Mouse (Mus musculus) left cerebral cortex, postnatal 14 days (tissue): ENCODE data around the gene Gm49416. TPM values are rescaled to one million over a fixed set of nuclear protein-coding genes. Genes with fewer than 3 reads are reported as not detected.

ENCODE experiments used
- DNase-seq, 2 experiments: peaks; one replicate each; pipeline ENCODE4 v3.0.0; 2021 to 2022; ENCODE audit warnings: low spot score in 2 of 2, mixed read lengths in 1 of 2
- intact Hi-C: fragments of 180-260 bp; cut with DNase I; formaldehyde crosslinking; loops from one replicate; pipeline ENCODE4 v1.15.1; 2025
- total RNA-seq, 2 experiments: library from RNA; stranded (reverse); gene quantifications; 2 replicates each; pipeline ENCODE4 v1.2.3; 2021

Gm49416 gene
- total RNA-seq, 2 experiments from 2014 or later: 2.4 to 4.3 TPM

DNA sequence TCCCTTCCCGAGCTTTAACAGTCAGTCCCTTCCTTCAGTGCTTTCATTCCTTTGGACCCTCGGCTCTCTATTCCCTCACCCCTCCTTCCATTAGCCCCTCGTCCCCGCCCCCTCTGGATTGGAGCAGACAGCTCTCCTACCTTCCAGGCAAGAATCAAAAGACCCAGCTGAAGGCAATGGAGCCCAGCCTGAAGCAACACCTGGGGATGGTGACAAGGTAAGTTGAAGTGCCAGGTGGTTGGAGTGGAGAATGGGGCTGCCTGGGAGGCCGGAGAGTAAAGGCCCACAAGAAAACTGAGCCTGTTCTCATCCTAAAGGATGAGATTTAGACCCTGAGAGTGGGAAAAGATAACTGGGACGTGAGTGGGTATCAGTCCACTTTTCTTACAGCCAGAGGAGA lies 19.8 kb downstream of the Gm49416 start:
- intact Hi-C loops: no loop called here
- DNase-seq: no peak

DNA sequence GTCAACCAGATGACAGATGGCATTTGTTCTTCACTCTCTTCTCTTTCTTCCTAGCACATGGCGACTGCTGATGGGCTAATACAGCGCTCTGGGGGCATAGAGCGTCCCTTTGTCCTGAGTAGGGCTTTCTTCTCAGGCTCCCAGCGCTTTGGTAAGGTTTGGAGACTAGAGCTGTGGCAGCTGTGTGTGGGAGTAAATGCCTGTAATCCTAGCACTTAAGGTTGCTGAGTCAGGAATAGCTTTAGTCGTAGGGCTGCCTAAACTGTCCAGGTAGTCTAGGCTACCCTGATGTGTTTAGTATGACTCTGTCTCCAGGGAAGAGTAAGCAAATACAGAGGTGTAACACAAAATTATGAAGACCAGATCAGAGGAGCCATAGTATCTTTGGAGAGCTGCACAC lies 23.1 kb downstream of the Gm49416 start:
- peak in 1 of 2 experiments; percentile 51 for DNase-seq
- intact Hi-C loops: no loop called here

GRCm38 (mm10) chr19:8914212-8914611 lies 25.5 kb downstream of the Gm49416 start:
- intact Hi-C loops: no loop called here
- DNase-seq: peak in 1 of 2 experiments; percentile 56

DNA sequence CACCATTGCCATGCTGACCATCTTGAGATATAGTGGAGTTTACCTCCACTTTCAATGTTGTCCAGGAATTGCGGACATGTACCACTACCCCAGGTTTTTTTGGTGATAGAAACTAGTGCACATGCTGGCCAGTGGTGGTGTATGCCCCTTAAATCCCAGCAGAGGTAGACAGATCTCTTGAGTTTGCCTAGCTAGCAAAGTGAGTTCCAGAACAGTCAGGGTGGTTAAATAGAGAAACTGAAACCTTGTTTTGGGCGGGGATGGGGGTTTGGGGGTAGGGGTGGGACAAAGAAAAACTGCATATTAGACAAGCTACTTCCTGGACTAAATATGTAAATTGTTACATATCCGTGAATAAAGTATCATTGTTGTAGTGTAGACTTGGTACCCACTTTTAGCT lies 30.3 kb downstream of the Gm49416 start:
- no peak for DNase-seq
- intact Hi-C loops: no loop called here

DNA sequence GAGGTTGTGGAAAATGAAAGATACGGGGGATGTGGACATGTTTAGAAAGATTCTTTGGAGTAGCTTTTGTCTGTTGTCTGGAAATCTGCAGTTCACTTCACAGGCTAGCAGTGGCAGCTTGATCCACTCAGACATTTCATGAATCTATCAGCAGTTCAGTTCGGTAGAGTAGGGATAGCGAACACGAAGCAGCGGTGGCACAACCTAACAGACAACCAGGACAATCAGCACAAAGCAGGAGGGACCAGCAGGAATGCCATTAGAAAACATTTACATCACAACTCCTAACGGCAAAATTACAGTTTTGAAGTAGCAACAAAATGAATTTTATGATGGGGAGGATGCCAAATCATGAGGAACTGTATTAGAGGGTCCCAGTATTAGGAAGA lies 31.0 kb downstream of the Gm49416 start:
- no peak for DNase-seq
- intact Hi-C loops: no loop called here

DNA sequence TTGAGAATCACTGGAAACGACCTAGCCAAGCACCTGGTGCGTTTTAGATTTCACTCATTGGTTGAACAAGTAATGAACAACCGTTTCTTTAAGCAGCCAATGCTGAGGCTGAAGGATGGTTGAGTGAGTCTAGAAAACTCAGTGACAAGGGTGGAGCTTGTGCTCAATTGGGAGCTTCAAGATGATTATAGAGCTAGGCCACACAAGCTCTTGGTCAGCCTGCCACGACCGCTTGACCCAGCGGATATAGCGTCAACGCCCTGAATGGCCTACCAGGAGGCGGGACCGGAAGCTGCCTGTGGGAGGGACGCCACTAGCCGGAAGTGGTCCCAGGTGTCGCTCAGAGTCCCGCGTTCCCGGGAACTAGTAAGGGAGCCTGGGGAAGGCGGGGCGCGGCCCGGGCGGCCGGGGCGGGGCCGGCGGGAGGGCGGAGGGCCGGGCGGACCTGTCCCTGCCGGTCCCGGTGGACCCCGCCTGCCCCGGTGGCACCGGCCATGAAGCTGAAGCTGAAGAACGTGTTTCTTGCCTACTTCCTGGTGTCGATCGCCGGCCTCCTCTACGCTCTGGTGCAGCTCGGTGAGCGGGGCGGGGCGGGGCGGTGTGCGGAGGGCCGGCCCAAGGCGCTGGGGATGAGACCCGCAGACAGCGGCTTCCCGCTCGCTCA lies 31.5 kb downstream of the Gm49416 start, which contains the start of gene B3gat3:
Gene B3gat3 (plus strand): TSS at position 302 of the 664 bp plus-strand sequence.
- intact Hi-C loops: no loop called here
- peak; percentile 91 to 93 for DNase-seq

DNA sequence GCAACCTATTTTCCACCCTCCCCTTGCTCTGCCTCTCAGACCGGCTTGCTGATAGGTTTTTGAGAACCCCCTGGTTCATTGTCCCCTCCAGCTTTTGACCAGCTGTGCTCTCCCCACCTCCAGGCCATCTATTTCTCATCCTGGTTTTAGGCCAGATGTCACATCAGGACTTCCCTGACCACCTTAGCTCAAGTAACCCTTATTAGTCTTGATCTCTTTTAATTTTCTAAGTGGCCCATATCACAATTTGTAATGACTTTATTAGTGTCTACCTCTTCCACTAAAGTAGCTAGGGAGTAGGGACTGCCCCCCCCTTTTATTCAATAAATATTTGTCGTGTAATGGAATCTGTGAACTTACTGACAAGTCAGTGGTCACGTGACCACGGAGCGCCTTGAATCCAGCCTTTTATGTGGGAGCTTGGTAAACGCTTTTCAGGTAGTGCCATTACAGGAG lies 32.1 kb downstream of the Gm49416 start:
- DNase-seq: no peak
- intact Hi-C loops: no loop called here

GRCm38 (mm10) chr19:8921741-8922140 lies 33.0 kb downstream of the Gm49416 start:
- no peak for DNase-seq
- intact Hi-C loops: no loop called here

DNA sequence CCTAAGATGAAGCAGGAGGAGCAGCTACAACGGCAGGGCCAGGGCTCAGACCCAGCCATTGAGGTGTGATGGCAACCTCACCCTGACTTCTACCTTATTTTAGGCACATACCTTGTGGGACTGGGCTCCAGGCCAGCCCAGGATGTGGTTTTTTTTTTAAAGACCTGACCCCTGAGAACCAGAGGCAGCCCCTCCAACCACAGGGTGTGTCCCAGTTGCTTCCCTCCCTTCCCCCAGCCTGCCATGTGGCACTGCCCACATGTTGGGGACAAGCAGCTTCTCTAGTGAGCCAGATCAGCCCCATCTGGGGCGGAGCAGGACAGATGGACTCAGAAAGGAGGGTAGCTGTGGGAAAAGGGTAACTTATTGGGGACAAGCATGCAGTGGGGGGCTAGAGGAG lies 38.0 kb downstream of the Gm49416 start:
- intact Hi-C loops: no loop called here
- no peak for DNase-seq

DNA sequence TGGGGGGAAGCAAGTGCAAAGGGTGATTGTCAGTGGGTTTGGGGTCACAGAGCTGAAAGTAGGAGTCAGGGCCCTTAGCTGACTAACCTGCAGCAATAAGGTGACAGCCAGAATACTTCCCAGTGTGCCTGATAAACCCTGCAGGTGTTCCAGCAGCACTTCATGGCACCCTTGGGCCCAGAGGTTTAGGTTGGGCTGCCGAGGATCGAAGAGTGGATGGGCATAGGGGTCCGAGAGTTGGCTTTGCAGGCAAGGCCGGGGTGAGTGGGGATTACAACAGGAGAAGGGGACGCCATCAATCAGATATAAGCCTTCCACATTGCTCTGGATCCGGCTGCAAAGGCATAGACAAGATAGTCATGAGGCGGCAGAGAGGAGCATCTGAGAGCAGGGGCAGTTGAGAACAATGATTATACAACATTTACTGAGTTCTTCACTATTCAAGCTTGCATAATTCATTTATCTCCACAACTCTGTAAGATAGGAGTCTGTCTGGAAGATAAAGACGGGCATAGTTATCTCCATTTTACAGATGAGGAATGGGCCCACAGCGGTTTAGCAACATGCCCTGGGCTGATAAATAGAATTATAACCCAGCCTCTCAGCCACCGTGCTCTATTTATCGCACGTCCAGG lies 39.3 kb downstream of the Gm49416 start:
- no peak for DNase-seq
- intact Hi-C loops: no loop called here

GRCm38 (mm10) chr19:8928689-8929223 lies 40.0 kb downstream of the Gm49416 start:
- DNase-seq: no peak

GRCm38 (mm10) chr19:8929224-8930088 lies 40.7 kb downstream of the Gm49416 start, which contains the start of the genes Rom1 and Eml3:
Rom1 (minus strand) TSS chr19:8929356.
Eml3 (plus strand) TSS chr19:8929552.
- intact Hi-C loops: no loop called here
- peak in 1 of 2 experiments; percentile 58 for DNase-seq

More at GRCm38 (mm10) chr19:8928689-8929223, 40.0 kb downstream of the Gm49416 start:
- intact Hi-C loops: no loop called here

GRCm38 (mm10) chr19:8930117-8930516 lies 41.4 kb downstream of the Gm49416 start:
- DNase-seq: no peak
- intact Hi-C loops: no loop called here

DNA sequence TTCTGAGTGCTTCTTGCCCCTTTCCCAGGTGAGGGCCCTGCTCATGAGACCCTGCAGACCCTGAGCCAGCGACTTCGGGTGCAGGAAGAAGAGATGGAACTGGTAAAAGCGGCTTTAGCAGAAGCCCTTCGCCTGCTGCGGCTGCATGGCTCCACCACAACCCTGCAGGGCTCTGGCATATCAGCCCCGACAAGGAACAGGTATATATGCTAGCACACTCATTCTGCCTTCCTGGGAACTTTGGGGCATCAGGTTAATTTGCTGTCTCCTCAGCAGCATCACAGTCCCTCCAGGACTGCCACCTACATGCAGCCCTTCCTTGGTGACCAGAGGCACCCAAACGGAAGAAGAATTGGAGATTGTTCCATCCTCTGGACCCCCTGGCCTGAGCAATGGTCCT lies 42.0 kb downstream of the Gm49416 start:
- intact Hi-C loops: no loop called here
- DNase-seq: no peak

GRCm38 (mm10) chr19:8936736-8937135 lies 48.0 kb downstream of the Gm49416 start:
- intact Hi-C loops: no loop called here
- DNase-seq: no peak

- no peak for DNase-seq
- intact Hi-C loops: no loop called here
Measured at GRCm38 (mm10) chr19:8940526-8941133, 51.9 kb downstream of the Gm49416 start.

- intact Hi-C loops: no loop called here
- DNase-seq: no peak
Measured at GRCm38 (mm10) chr19:8941136-8941514, 52.4 kb downstream of the Gm49416 start.

- intact Hi-C loops: no loop called here
- peak; percentile 95 to 96 for DNase-seq
Measured at GRCm38 (mm10) chr19:8941515-8942217, 52.9 kb downstream of the Gm49416 start, which contains the start of gene Mta2. Mta2 (plus strand) TSS chr19:8941875.
